Mouse (Mus musculus) liver (tissue): ENCODE measurements around the gene Smad9.

Experiments used
- DNase-seq: peaks from one replicate; pipeline ENCODE4 v3.0.0-alpha.2; 2020; ENCODE audit warnings: mixed read lengths

Smad9 gene

GRCm38 (mm10) chr3:54759211-54759610 is 3.8 kb downstream of the Smad9 start:
- DNase-seq: no peak

GRCm38 (mm10) chr3:54760321-54761115 is 5.1 kb downstream of the Smad9 start:
- no peak for DNase-seq

- no peak for DNase-seq
Observed at GRCm38 (mm10) chr3:54761258-54761657, 5.9 kb downstream of the Smad9 start.

DNA sequence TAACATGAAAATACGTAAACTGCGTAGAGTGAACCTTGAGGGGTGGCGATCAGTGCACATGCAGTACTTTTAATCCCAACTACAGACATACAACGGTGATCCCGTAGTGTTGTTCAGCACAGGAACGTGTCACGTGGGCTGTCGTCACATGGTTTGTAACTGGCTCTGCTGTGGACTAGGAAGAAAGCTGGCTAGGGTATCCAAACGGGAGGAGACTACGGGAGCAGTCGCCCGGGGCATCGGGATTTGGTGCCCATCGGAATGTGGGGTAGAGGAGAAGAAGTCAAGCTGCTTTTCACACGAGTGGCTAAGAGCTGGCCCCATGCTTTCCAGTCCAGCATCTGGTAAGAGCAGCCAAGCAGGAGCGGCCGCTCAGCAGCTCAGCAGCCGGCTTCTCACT is 9.0 kb downstream of the Smad9 start:
- no peak for DNase-seq

DNA sequence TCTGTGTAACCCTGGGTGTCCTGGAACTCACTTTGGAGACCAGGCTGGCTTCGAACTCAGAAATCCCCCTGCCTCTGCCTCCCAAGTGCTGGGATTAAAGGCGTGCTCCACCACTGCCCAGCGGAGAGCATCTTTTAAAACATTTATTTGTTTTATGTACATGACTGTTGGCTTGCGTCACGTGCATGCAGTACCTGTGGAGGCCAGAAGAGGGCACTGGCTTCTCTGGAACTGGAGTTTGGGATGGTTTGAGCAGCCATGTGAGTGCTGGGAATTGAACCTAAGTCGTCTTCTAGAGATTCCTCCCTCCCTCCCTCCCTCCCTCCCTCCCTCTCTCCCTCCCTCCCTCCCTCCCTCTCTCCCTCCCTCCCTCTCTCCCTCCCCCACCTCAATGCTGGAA is 10.1 kb downstream of the Smad9 start:
- peak; percentile 18 for DNase-seq

DNA sequence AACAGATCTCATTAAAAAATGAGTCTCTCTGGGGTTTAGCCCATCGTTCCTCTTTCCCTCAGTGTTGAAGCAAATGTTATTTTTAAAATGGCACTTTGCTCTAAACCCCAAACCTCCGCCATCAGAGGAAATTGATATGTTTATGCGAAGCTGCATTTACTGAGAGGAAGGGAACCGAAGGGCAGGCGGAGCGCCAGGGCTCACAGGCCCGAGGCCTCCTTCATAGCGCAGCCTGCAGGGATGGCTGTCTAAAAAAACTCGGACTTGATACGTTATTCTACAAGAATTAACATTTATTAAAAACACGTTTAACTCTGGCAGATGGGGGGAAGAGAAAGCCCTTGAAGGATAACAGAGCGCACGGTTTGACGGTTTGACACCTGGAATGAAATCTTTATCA is 10.7 kb downstream of the Smad9 start:
- DNase-seq: no peak

DNA sequence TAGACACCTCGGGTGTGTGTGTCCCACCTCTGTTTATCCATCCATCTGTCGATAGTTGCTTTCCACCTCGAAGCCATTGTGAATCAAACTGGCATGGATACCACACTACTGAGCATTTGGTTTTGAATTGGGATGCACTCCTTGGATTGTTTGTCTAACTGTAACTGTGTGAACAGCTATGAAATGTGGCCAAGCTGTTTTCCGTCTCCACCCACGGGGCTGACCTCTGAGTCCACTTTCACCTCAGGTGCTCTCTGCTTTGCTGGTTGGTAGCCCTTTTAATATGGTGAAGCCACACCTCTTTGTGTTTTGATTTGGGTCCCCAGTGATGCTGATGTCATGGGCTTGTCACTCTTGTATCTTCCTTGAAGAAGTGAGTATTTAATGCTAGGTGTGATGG is 11.4 kb downstream of the Smad9 start:
- no peak for DNase-seq

DNA sequence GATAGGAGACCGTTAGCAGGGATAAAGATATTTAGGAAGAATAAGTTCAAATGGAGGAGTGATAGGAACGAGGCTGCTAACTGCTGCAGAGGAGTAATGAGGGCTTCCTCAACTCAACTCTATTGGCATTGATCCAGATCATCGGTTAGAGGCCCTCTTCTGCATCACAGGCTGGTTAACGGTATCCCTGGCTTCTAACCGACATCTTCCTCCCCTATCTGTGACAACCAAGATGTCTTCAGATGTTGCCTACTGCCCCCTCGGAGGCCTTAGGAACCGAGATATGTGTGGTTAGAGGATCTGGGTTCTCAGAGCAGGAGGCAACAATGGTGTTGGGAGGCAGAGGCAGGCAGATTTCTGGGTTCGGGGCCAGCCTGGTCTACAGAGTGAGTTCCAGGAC is 13.2 kb downstream of the Smad9 start:
- no peak for DNase-seq

- no peak for DNase-seq
Observed at GRCm38 (mm10) chr3:54769349-54770275, 14.2 kb downstream of the Smad9 start.

DNA sequence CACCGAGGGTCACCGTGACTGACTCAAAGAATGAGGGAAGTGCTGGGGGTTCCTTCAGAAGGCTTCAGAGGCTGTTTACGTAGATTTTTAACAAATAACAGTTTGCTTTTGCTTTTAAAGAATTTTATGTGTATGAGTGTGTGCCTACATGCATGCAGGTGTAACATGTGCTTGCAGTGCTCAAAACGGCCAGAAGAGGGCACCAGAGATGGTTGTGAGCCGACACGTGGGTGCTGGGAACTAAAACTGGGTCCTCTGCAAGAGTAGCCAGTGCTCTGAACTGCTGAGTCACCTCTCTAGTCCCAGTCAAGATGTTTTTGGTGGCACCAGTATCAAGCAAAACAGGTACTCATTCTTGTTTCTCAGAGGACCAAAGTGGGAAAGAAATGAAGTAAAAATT is 18.2 kb downstream of the Smad9 start:
- no peak for DNase-seq

DNA sequence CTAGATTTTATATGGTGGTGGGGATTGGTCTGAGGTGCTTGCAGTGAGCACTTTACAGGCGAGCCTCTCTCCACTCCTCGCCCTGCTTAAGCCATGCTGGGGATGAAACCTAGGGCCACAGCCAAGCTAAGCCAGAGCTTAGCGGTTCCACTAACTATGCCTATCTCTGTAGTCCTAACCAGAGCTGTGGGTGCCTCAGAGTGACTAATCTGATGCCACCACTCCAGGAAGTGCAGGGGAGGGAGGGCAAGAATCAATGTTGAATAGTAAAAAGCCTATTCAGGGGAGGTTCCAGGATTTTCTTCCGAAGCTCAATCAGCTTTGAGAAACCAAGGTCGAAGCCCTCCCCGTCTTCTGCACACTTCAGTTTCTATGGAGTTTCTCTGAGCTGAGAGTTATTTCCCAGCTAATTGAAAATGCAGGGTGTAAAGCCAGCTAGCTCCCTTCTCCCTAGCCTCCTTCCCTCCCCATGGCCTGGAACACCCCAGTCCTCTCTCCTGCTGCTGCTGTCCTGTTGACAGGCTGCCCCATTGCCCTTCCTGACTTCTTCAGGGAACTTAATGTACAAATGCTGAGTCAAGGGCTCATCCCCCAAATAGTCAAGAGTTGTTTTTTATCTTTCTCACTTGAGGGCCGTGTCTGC is 20.7 kb downstream of the Smad9 start:
- no peak for DNase-seq

DNA sequence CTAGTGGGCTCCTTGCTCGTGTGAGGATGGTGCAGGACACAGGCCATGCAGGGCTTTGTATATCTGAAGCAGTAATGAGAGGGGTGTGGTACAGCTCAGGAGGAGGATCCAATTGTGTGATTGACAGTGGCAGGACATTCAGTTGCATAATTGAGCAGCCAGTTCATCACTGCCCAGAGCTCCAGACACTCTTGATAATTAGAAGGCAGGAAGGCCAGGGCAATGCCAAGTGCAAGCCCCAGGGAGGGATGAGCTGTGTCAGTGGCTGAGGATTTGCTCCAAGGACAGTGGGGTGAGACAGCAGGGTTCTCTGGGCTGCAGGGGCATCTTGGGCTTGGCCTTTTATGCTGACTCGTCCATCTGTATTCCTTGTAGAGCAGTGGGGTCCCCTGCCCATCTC is 35.2 kb downstream of the Smad9 start:
- DNase-seq: no peak

- DNase-seq: no peak
Observed at GRCm38 (mm10) chr3:54791822-54792677, 36.7 kb downstream of the Smad9 start.

DNA sequence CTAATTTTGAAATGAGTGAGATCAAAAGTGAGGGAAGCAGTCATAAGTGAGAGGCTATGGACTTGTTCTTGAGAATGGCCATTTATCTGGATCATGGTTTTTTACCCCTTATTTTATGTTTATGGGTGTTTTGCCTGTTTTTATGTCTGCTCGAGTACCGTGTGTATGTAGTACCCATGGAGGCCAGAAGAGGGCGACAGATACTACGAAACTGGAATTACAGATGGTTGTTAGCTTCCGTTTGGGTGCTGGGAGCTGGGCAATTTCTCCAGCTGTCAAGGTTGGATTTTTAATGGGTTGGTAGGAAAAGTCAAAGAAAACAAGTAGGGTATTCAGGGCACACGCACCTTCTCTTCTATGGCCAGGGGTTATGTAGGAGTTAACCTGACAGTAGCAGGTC is 38.4 kb downstream of the Smad9 start:
- no peak for DNase-seq

DNA sequence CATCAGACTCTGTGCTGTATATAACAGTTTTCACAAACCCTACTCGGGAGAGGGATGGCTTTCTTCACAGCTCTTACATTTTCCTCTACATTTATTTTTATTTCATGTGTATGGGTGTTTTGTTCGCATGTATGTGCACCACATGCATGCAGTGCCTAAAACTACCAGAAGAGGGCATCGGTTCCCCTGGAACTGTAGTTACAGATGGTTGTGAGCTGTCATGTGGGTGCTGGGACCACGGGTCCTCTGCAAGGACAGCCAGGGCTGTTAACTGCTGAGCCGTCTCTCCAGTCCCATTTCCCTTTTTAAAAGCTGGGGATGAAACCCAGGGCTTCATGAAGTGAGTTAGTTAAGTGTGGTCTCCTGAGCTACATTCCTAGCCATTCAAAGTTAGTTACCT is 40.0 kb downstream of the Smad9 start:
- no peak for DNase-seq

DNA sequence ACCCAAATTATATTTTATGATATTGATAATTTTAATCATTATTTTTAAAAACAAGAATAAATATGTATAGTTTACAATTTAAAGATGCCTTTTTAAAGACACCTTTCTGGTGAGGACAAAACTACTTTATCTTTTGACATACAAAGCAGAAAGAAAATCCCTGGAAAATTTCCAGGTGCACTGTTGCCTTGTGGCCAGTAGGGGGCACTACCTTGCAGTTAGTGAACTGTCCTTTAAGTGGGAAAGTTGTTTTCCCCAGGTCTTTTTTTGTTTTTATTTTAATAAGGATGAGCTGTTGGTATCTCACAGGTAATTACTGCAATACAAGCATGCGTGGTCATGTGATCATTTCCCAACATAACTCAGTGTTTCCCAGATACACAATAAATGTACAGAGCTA is 40.4 kb downstream of the Smad9 start:
- no peak for DNase-seq

GRCm38 (mm10) chr3:54797211-54797610 is 41.8 kb downstream of the Smad9 start:
- DNase-seq: peak; percentile 50

- no peak for DNase-seq
Observed at GRCm38 (mm10) chr3:54803713-54804112, 48.3 kb downstream of the Smad9 start.

GRCm38 (mm10) chr3:54807061-54807661 is 51.8 kb downstream of the Smad9 start:
- peak; percentile 62 for DNase-seq

- DNase-seq: peak; percentile 98
Observed at GRCm38 (mm10) chr3:54807666-54808217, 52.4 kb downstream of the Smad9 start, which contains the start of gene Rfxap. TSS of gene Rfxap (minus strand) at chr3:54807791.

- DNase-seq: peak; percentile 14
Observed at GRCm38 (mm10) chr3:54809111-54809510, 53.7 kb downstream of the Smad9 start.

GRCm38 (mm10) chr3:54811616-54812015 is 56.2 kb downstream of the Smad9 start:
- DNase-seq: no peak
